Mouse (Mus musculus) ES-E14 (cell line): ENCODE data around the gene Gcnt1. TPM values are rescaled to one million over a fixed set of nuclear protein-coding genes. Genes with fewer than 3 reads are reported as not detected.
A peak's percentile ranks its signal among the peaks of the same experiment; 100 is the strongest.

Experiments
- DNase-seq: peaks from one replicate; pipeline ENCODE4 v3.0.0-alpha.2; 2013; ENCODE audit warnings: low read depth, low spot score
- H3K27ac ChIP-seq: 2 replicates; pipeline ENCODE4 v1.5.1; 2012; ENCODE audit warnings: low read depth, mild to moderate bottlenecking, low read length, moderate library complexity, mixed read lengths; ENCODE audit not compliant: poor library complexity, insufficient read depth, severe bottlenecking
- H3K36me3 ChIP-seq: 2 replicates; pipeline ENCODE4 v1.6.1; 2012; ENCODE audit warnings: mild to moderate bottlenecking, low read length, moderate library complexity, mixed read lengths; ENCODE audit not compliant: control insufficient read depth, poor library complexity, insufficient read depth, severe bottlenecking
- H3K4me1 ChIP-seq, 2 experiments: fragments of 150-350 bp in 1 of 2; sonication (generic) in 1 of 2; 2 replicates each; pipeline ENCODE4 v1.6.1; 2012; ENCODE audit warnings: low read length in 2 of 2, mild to moderate bottlenecking in 1 of 2, mixed read lengths in 1 of 2; ENCODE audit not compliant: control insufficient read depth in 2 of 2, insufficient read depth in 2 of 2, poor library complexity in 1 of 2
- H3K4me3 ChIP-seq, 2 experiments: fragments of 150-350 bp in 1 of 2; sonication (generic) in 1 of 2; 2 replicates each; pipeline ENCODE4 v1.5.1; 2012; ENCODE audit warnings: low read length in 2 of 2, low read depth in 1 of 2, mild to moderate bottlenecking in 1 of 2, mixed read lengths in 1 of 2; ENCODE audit not compliant: insufficient read depth in 1 of 2, poor library complexity in 1 of 2, severe bottlenecking in 1 of 2
- H3K9ac ChIP-seq: 2 replicates; pipeline ENCODE4 v1.6.1; 2012; ENCODE audit warnings: low read depth, mild to moderate bottlenecking, low read length, mixed read lengths; ENCODE audit not compliant: poor library complexity, insufficient read depth, severe bottlenecking
- H3K9me3 ChIP-seq: fragments of 150-350 bp; sonication (generic); 2 replicates; pipeline ENCODE4 v1.6.1; 2012; ENCODE audit warnings: low read depth, mild to moderate bottlenecking, low read length; ENCODE audit not compliant: control insufficient read depth, insufficient read depth
- CHD2 ChIP-seq: IDR thresholded peaks from 2 replicates; pipeline ENCODE4 v1.6.1; 2014; ENCODE audit warnings: mild to moderate bottlenecking, low read depth, low read length, inconsistent platforms
- HCFC1 ChIP-seq: IDR thresholded peaks from 2 replicates; pipeline ENCODE4 v1.6.1; 2012; ENCODE audit warnings: low read length, inconsistent platforms, borderline replicate concordance; ENCODE audit not compliant: insufficient read depth
- MAFK ChIP-seq: IDR thresholded peaks from 2 replicates; pipeline ENCODE4 v1.6.1; 2014; ENCODE audit warnings: mild to moderate bottlenecking, low read depth, low read length, inconsistent platforms; ENCODE audit not compliant: insufficient read depth
- ZC3H11A ChIP-seq: IDR thresholded peaks from 2 replicates; pipeline ENCODE4 v1.6.1; 2012; ENCODE audit warnings: low read depth, mild to moderate bottlenecking, inconsistent platforms, low read length, borderline replicate concordance
- ZNF384 ChIP-seq: IDR thresholded peaks from 2 replicates; pipeline ENCODE4 v1.6.1; 2012; ENCODE audit warnings: low read depth, low read length, inconsistent platforms
- in situ Hi-C, 2 experiments: fragments of 600-800 bp; cut with MboI; formaldehyde crosslinking; loops; one replicate each; pipeline ENCODE4 v1.15.1; 2025; ENCODE audit warnings: low sequenced_read_pairs in 2 of 2, inconsistent platforms in 1 of 2; ENCODE audit not compliant: unreplicated experiment in 2 of 2
- total RNA-seq: library from RNA; depleted of rRNA; stranded (reverse); fragments of 300-350 nt; gene quantifications from 2 replicates; pipeline ENCODE4 v1.2.3, GENCODE M21; 2012

The Gcnt1 gene
- total RNA-seq, 1 experiment = 24.1 TPM

DNA sequence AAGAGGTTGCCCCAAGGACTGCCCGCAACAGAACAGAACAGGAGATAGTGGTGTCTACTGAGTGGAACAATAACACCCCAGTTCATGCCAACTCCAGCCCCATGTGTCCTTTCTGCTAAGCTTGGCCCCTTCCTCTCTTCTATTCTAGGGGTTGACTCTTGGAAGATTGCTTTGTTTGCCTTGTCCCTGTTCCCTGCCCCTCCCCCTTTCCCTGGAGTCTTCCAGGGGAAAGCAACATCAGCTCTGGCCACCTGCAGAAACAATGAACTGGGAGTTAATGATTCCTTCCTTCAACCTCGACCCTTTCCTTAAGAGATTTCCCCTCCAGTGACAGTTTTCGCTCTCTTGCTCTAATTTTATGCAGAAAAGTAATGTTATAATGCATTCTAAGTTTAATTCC, 15.3 kb downstream of the Gcnt1 start:
- in situ Hi-C loops = no loop called here

DNA sequence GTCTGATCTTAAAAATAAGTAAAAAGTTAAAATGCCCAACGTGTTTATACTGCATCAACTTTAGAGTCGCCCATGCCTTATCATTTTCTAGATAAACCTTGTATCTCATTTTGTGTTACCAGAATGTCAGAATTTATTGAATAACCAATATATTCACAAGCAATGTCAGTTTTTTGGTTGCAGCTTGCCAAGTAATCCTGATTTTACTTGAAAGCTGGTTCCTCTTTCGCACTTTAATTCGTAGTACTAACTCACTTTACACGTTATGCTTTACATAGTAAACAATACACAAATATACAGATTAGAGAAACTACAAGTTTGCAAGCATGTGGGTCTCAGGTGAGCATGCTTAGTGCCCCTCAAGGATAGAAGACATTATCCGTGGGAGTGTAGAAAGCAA, 15.7 kb downstream of the Gcnt1 start:
- TF ChIP-seq MAFK (no peak), ZNF384 (no peak), ZC3H11A (no peak), CHD2 (no peak), HCFC1 (no peak)
- Histone ChIP-seq H3K9ac (no peak overlapping the region), H3K27ac (no peak overlapping the region), H3K4me3 (peak overlapping the region in 1 of 2 experiments; percentile 76; a peak in 1 of 4 replicates), H3K36me3 (no peaks in the 10 kb centered on the region), H3K4me1 (peaks cover 2 to 3% of the 10 kb centered on the region in 2 experiments; a peak in 1 of 4 replicates), H3K9me3 (no peaks in the 10 kb centered on the region)
- in situ Hi-C loops = no loop called here
- no peak for DNase-seq

More for the DNA sequence above, 15.3 kb downstream of the Gcnt1 start:
- no peak overlapping the region for H3K4me3 ChIP-seq
- peaks cover 2 to 3% of the 10 kb centered on the region in 2 experiments; a peak in 1 of 4 replicates for H3K4me1 ChIP-seq
- no peaks in the 10 kb centered on the region for H3K9me3 ChIP-seq
- no peak overlapping the region for H3K27ac ChIP-seq
- DNase-seq = no peak
- TF ChIP-seq ZC3H11A (no peak), MAFK (no peak), CHD2 (no peak)
- no peak overlapping the region for H3K9ac ChIP-seq
- H3K36me3 ChIP-seq = no peaks in the 10 kb centered on the region

DNA sequence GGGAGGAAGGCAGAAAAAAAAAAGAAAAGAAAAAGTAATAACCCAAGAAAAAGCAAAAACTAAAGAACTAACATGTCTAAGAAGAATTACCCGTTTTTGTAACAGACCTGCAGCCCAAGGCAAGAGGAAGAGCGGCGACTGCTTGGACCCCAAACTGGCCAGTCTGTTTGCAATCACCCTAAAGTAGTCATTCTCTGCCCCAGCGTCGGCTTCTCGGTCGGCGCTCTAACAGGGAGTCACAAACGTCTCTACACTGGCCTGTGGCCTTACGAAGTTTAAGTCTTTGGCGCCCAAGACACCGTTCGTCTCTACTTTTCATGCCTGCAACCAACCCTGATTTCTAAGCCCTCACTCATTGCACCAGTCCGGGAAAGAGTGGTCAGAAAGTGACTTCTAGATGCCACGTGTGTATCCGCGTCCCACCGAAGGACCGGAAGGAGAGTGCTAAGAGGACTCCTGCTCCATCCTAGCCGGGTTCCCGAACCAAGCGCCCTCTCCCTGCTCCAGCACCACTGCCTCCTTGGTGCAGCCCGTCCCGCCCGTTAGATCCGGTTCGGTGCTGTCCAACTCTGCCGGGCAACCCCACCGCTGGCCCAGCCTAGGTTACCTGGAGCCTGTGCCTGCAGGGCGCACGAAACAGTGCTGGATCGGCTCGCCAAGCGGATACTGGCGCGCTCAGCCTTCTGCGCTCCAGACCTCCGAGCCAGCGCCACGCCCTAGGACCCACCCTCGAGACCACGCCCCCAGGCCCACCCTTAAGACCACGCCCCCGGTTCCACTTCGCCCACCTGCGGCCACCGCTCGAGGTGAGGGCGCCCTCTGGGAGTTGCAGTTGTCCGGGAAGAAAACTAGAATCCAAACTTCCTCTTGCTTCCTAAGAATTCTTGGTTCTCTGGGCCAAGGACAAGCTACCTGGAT, 16.4 kb downstream of the Gcnt1 start:
- Histone ChIP-seq H3K9me3 (no peaks in the 10 kb centered on the region), H3K4me1 (peaks cover 2 to 4% of the 10 kb centered on the region in 2 experiments; a peak in 1 of 4 replicates), H3K36me3 (no peaks in the 10 kb centered on the region), H3K27ac (no peak overlapping the region), H3K9ac (peak overlapping the region; percentile 71), H3K4me3 (peak overlapping the region; percentile 76 to 84)
- DNase-seq = peak; percentile 70
- in situ Hi-C loops = no loop called here
- TF ChIP-seq HCFC1 (no peak), CHD2 (no peak), MAFK (no peak), ZC3H11A (no peak), ZNF384 (no peak)

GRCm38 (mm10) chr19:17355361-17355760, 17.3 kb downstream of the Gcnt1 start:
- in situ Hi-C loops = no loop called here

More at GRCm38 (mm10) chr19:17355361-17355760, 17.3 kb downstream of the Gcnt1 start:
- no peak for DNase-seq
- Histone ChIP-seq H3K4me1 (peaks cover 2 to 7% of the 10 kb centered on the region in 2 experiments; a peak in 1 of 4 replicates), H3K4me3 (peak overlapping the region in 1 of 2 experiments; percentile 84; a peak in 1 of 4 replicates), H3K27ac (no peak overlapping the region), H3K9ac (no peak overlapping the region), H3K9me3 (no peaks in the 10 kb centered on the region), H3K36me3 (no peaks in the 10 kb centered on the region)
- TF ChIP-seq HCFC1 = no peak
- no peak for TF ChIP-seq ZNF384
- no peak for TF ChIP-seq MAFK
- no peak for TF ChIP-seq CHD2
- no peak for TF ChIP-seq ZC3H11A
